Mouse (Mus musculus) stomach, adult 2 months (tissue): ENCODE data around the gene Shcbp1. TPM values are rescaled to one million over a fixed set of nuclear protein-coding genes. Genes with fewer than 3 reads are reported as not detected.

Experiments used
- polyA plus RNA-seq: library from polyadenylated mRNA; depleted of rRNA; stranded (reverse); fragments of >200 nt; gene quantifications from 2 replicates; pipeline ENCODE4 v1.2.3, GENCODE M21; 2012; rRNA removed

The Shcbp1 gene
- polyA plus RNA-seq: 0.27 TPM in 1 of 2 replicates, not detected in the other

GRCm38 (mm10) chr8:4779254-4780055 is at the start of gene Shcbp1:
TSS of gene Shcbp1 (minus strand) at chr8:4779567.

Other genes with a start within 250 kb of the Shcbp1 start
- 0.06 and 0.09 TPM in 2 replicates for gene Zfp958, start 166.4 kb downstream of the Shcbp1 start, polyA plus RNA-seq